Mouse (Mus musculus): ENCODE results near the gene Fam69b. TPM values are rescaled to one million over a fixed set of nuclear protein-coding genes. Genes with fewer than 3 reads are reported as not detected.
A peak's percentile ranks its signal among the peaks of the same experiment; 100 is the strongest.

The Fam69b gene
- polyA plus RNA-seq, 1 experiment from 2014 or later = 15.2 TPM

DNA sequence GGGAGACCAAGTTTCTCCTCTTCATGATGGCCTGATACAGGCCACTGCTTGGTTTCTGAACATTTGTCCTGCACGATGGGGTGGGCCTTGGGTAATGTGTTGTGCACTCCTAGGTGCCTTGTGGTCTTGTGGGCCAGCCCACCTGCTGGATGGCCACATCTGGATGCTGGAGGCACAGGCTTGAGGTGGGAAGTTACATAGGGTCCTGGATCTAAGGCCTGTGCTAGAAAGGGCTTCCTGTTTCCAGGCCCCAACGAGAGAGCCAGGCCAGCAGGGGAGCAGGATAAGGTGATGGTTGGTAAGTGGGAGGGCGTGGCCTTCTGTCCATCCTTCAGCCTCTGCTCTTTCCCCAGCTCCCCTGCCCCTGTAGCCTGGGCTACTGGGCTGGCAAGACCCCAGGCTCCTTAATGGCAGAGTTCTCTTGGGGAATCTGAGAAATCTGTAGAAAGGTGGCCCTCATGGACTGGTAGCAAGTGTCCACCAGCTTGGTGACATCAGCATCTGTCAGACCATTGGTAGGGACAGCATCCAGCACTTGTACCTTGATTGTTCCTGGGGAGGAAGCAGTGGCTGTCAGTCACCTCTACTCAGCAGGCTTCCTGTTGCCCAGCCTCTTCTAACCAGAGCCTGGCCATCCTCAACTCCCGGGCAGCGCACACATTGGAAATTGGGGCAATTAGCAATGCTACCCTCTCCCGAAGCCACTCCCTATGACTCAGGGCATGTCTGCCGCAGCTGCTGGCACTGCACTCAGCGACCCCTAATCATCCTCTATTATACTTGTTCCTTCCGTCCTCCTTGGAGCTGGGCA is 34.8 kb upstream of the Fam69b start:
- Histone ChIP-seq H3K4me2 (ENCODE audit: low read length) (no peak overlapping the region), H3K9ac (ENCODE audit: low read length) (no peak overlapping the region), H3K4me1 (ENCODE audit: control insufficient read depth in 2 of 2, insufficient read depth in 2 of 2, low read length in 2 of 2) (peaks cover 5 to 6% of the 10 kb centered on the region in 2 experiments; a peak in 3 of 4 replicates), H3K4me3 (ENCODE audit: control insufficient read depth in 1 of 2, insufficient read depth in 1 of 2, low read depth in 1 of 2, low read length in 2 of 2) (no peak overlapping the region), H3K27ac (replicated peaks in 1 of 2; ENCODE audit: control insufficient read depth in 1 of 2, insufficient read depth in 1 of 2, low read depth in 2 of 2, low read length in 2 of 2) (no peak overlapping the region), H3K9me3 (ENCODE audit: control insufficient read depth, low read length) (no peaks in the 10 kb centered on the region), H3K27me3 (ENCODE audit: control insufficient read depth, insufficient read depth, low read length) (no peaks in the 10 kb centered on the region), H3K36me3 (ENCODE audit: control insufficient read depth, insufficient read depth, low read length) (peaks cover 53% of the 10 kb centered on the region)
- no peak for ATAC-seq (ENCODE audit: insufficient number of reproducible peaks, insufficient read depth, low FRiP score, low read depth)
- 63% methylated on average over 9 of the region's 9 CpGs for WGBS

GRCm38 (mm10) chr2:26594022-26594346 is 34.3 kb upstream of the Fam69b start:
- Histone ChIP-seq H3K4me1 (ENCODE audit: control insufficient read depth in 2 of 2, insufficient read depth in 2 of 2, low read length in 2 of 2) (no peaks in the 10 kb centered on the region), H3K4me3 (ENCODE audit: control insufficient read depth in 1 of 2, insufficient read depth in 1 of 2, low read depth in 1 of 2, low read length in 2 of 2) (no peak overlapping the region), H3K4me2 (ENCODE audit: low read length) (no peak overlapping the region), H3K9me3 (ENCODE audit: control insufficient read depth, low read length) (no peaks in the 10 kb centered on the region), H3K36me3 (ENCODE audit: control insufficient read depth, insufficient read depth, low read length) (peaks cover 53% of the 10 kb centered on the region), H3K27me3 (ENCODE audit: control insufficient read depth, insufficient read depth, low read length) (no peaks in the 10 kb centered on the region), H3K27ac (replicated peaks in 1 of 2; ENCODE audit: control insufficient read depth in 1 of 2, insufficient read depth in 1 of 2, low read depth in 2 of 2, low read length in 2 of 2) (no peak overlapping the region), H3K9ac (ENCODE audit: low read length) (no peak overlapping the region)
- no peak for ATAC-seq (ENCODE audit: insufficient number of reproducible peaks, insufficient read depth, low FRiP score, low read depth)
- 62% methylated on average over 9 of the region's 9 CpGs for WGBS

DNA sequence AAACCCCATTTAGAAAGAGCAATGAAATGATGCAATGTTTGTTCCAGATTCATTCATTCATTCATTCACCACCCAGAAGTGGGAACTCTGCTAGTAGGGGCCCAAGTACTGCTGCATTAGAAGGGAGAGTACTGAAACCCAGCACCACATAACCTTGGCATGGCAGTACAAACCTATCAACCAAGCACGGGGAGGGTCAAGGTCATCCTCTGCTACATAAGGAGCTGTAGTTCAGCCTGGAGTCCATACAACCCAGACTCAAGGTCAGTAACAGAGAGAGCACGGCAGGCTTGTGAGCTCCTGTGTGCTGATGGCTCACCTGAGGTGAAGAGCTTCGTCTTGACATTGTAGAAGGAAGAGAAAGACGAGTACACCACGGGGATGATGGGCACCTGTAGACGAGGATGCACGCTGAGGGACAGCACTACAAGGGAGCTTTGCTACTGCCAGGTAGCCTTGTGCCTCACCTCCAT is 33.8 kb upstream of the Fam69b start:
- no peaks in the 10 kb centered on the region for H3K27me3 ChIP-seq (ENCODE audit: control insufficient read depth, insufficient read depth, low read length)
- no peak overlapping the region for H3K27ac ChIP-seq (replicated peaks in 1 of 2; ENCODE audit: control insufficient read depth in 1 of 2, insufficient read depth in 1 of 2, low read depth in 2 of 2, low read length in 2 of 2)
- H3K9me3 ChIP-seq (ENCODE audit: control insufficient read depth, low read length) = no peaks in the 10 kb centered on the region
- peaks cover 50% of the 10 kb centered on the region for H3K36me3 ChIP-seq (ENCODE audit: control insufficient read depth, insufficient read depth, low read length)
- no peak overlapping the region for H3K4me2 ChIP-seq (ENCODE audit: low read length)
- H3K9ac ChIP-seq (ENCODE audit: low read length) = no peak overlapping the region
- H3K4me1 ChIP-seq (ENCODE audit: control insufficient read depth in 2 of 2, insufficient read depth in 2 of 2, low read length in 2 of 2) = no peaks in the 10 kb centered on the region
- WGBS = 72% methylated on average over 7 of the region's 7 CpGs
- ATAC-seq (ENCODE audit: insufficient number of reproducible peaks, insufficient read depth, low FRiP score, low read depth) = peak; percentile 3; the same call in 1 of the 2 replicates
- H3K4me3 ChIP-seq (ENCODE audit: control insufficient read depth in 1 of 2, insufficient read depth in 1 of 2, low read depth in 1 of 2, low read length in 2 of 2) = no peak overlapping the region

DNA sequence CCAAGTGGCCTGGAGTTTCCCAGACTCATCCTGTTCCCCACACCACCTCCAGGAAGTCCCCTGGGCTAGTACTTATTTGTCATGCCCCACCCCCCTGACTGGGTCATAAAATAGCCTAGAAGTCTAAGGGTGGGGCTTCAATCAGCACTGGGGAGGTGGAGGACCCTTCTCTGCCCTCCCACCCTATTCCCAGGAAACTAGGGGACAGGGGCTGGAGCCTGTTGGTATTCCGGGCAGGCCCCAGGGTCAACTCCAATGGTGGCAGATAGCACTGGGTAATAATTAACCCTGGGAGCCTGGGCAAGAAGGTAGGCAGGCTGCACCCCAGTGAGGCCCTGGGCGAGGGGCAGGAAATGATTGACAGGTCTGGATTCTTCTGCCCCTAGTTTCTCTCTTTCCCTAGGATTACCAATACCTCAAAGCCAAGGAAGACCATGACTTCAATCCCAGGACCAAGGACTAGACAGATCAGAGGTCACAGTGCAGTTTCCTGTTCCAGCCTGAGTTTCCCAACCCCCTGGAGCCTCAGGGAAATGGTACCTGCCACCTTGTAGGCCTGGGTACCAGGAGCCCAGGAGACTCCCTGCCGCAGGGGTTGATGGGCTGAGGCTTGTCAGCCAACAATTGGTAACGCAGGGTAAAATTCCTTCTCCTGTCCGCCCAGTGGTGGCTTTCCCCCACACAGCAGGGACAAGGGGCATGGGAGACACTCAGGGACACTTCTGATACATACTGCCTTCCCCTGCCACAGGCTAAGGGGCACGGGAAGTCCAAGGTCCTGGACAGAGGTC is 33.1 kb upstream of the Fam69b start:
- Histone ChIP-seq H3K36me3 (ENCODE audit: control insufficient read depth, insufficient read depth, low read length) (peaks cover 44% of the 10 kb centered on the region), H3K4me3 (ENCODE audit: control insufficient read depth in 1 of 2, insufficient read depth in 1 of 2, low read depth in 1 of 2, low read length in 2 of 2) (no peak overlapping the region), H3K4me1 (ENCODE audit: control insufficient read depth in 2 of 2, insufficient read depth in 2 of 2, low read length in 2 of 2) (no peaks in the 10 kb centered on the region), H3K9me3 (ENCODE audit: control insufficient read depth, low read length) (no peaks in the 10 kb centered on the region), H3K4me2 (ENCODE audit: low read length) (no peak overlapping the region), H3K9ac (ENCODE audit: low read length) (no peak overlapping the region), H3K27me3 (ENCODE audit: control insufficient read depth, insufficient read depth, low read length) (no peaks in the 10 kb centered on the region), H3K27ac (replicated peaks in 1 of 2; ENCODE audit: control insufficient read depth in 1 of 2, insufficient read depth in 1 of 2, low read depth in 2 of 2, low read length in 2 of 2) (no peak overlapping the region)
- 60% methylated on average over 6 of the region's 6 CpGs for WGBS
- ATAC-seq (ENCODE audit: insufficient number of reproducible peaks, insufficient read depth, low FRiP score, low read depth) = peak; percentile 11

GRCm38 (mm10) chr2:26595725-26596435 is 32.4 kb upstream of the Fam69b start:
- H3K27ac ChIP-seq (replicated peaks in 1 of 2; ENCODE audit: control insufficient read depth in 1 of 2, insufficient read depth in 1 of 2, low read depth in 2 of 2, low read length in 2 of 2) = 0 out of 4 replicates have a peak overlapping the region, but pooled peaks of 1 of the 2 experiments have one; percentile 19
- peak; percentile 22; the same call in 1 of the 2 replicates for ATAC-seq (ENCODE audit: insufficient number of reproducible peaks, insufficient read depth, low FRiP score, low read depth)

GRCm38 (mm10) chr2:26596898-26597297 is 31.4 kb upstream of the Fam69b start:
- Histone ChIP-seq H3K4me3 (ENCODE audit: control insufficient read depth in 1 of 2, insufficient read depth in 1 of 2, low read depth in 1 of 2, low read length in 2 of 2) (no peak overlapping the region), H3K36me3 (ENCODE audit: control insufficient read depth, insufficient read depth, low read length) (peaks cover 36% of the 10 kb centered on the region), H3K4me1 (ENCODE audit: control insufficient read depth in 2 of 2, insufficient read depth in 2 of 2, low read length in 2 of 2) (no peaks in the 10 kb centered on the region), H3K9me3 (ENCODE audit: control insufficient read depth, low read length) (no peaks in the 10 kb centered on the region), H3K9ac (ENCODE audit: low read length) (no peak overlapping the region), H3K4me2 (ENCODE audit: low read length) (no peak overlapping the region), H3K27me3 (ENCODE audit: control insufficient read depth, insufficient read depth, low read length) (no peaks in the 10 kb centered on the region), H3K27ac (replicated peaks in 1 of 2; ENCODE audit: control insufficient read depth in 1 of 2, insufficient read depth in 1 of 2, low read depth in 2 of 2, low read length in 2 of 2) (no peak overlapping the region)
- ATAC-seq (ENCODE audit: insufficient number of reproducible peaks, insufficient read depth, low FRiP score, low read depth) = no peak
- WGBS = 80% methylated on average over 3 of the region's 3 CpGs

More at GRCm38 (mm10) chr2:26595725-26596435, 32.4 kb upstream of the Fam69b start:
- Histone ChIP-seq H3K9ac (ENCODE audit: low read length) (no peak overlapping the region), H3K36me3 (ENCODE audit: control insufficient read depth, insufficient read depth, low read length) (peaks cover 38% of the 10 kb centered on the region), H3K4me2 (ENCODE audit: low read length) (no peak overlapping the region), H3K4me1 (ENCODE audit: control insufficient read depth in 2 of 2, insufficient read depth in 2 of 2, low read length in 2 of 2) (no peaks in the 10 kb centered on the region), H3K4me3 (ENCODE audit: control insufficient read depth in 1 of 2, insufficient read depth in 1 of 2, low read depth in 1 of 2, low read length in 2 of 2) (no peak overlapping the region), H3K27me3 (ENCODE audit: control insufficient read depth, insufficient read depth, low read length) (no peaks in the 10 kb centered on the region), H3K9me3 (ENCODE audit: control insufficient read depth, low read length) (no peaks in the 10 kb centered on the region)
- 70% methylated on average over 11 of the region's 11 CpGs for WGBS

GRCm38 (mm10) chr2:26597810-26598209 is 30.4 kb upstream of the Fam69b start:
- Histone ChIP-seq H3K27ac (replicated peaks in 1 of 2; ENCODE audit: control insufficient read depth in 1 of 2, insufficient read depth in 1 of 2, low read depth in 2 of 2, low read length in 2 of 2) (no peak overlapping the region), H3K27me3 (ENCODE audit: control insufficient read depth, insufficient read depth, low read length) (no peaks in the 10 kb centered on the region), H3K4me2 (ENCODE audit: low read length) (no peak overlapping the region), H3K4me3 (ENCODE audit: control insufficient read depth in 1 of 2, insufficient read depth in 1 of 2, low read depth in 1 of 2, low read length in 2 of 2) (no peak overlapping the region), H3K36me3 (ENCODE audit: control insufficient read depth, insufficient read depth, low read length) (peaks cover 28% of the 10 kb centered on the region), H3K9me3 (ENCODE audit: control insufficient read depth, low read length) (no peaks in the 10 kb centered on the region), H3K9ac (ENCODE audit: low read length) (no peak overlapping the region), H3K4me1 (ENCODE audit: control insufficient read depth in 2 of 2, insufficient read depth in 2 of 2, low read length in 2 of 2) (peaks cover 0 to under 1% of the 10 kb centered on the region in 2 experiments; a peak in 2 of 4 replicates)
- ATAC-seq (ENCODE audit: insufficient number of reproducible peaks, insufficient read depth, low FRiP score, low read depth) = no peak
- 81% methylated on average over 2 of the region's 2 CpGs for WGBS
